Mouse (Mus musculus) urinary bladder, postnatal 36 days (tissue): ENCODE data around the gene Kdm7a.

Source experiments
- DNase-seq, 2 experiments: peaks; one replicate each; pipeline ENCODE4 v3.0.0; 2022; ENCODE audit warnings: low spot score in 2 of 2, mixed read lengths in 1 of 2

Kdm7a gene

GRCm38 (mm10) chr6:39205650-39206580, 674 bp downstream of the Kdm7a start:
- peak; percentile 31 to 40 for DNase-seq

- DNase-seq = peak; percentile 72 to 85
These were observed 1.4 kb downstream of the Kdm7a start for GRCm38 (mm10) chr6:39205064-39205649.

- no peak for DNase-seq
These were observed 2.1 kb downstream of the Kdm7a start for GRCm38 (mm10) chr6:39204444-39204843.

- DNase-seq = no peak
These were observed 3.4 kb downstream of the Kdm7a start for GRCm38 (mm10) chr6:39203236-39203635.

GRCm38 (mm10) chr6:39193006-39193405, 13.6 kb downstream of the Kdm7a start:
- DNase-seq = no peak

GRCm38 (mm10) chr6:39191518-39191917, 15.1 kb downstream of the Kdm7a start:
- DNase-seq = no peak

GRCm38 (mm10) chr6:39187227-39187626, 19.4 kb downstream of the Kdm7a start:
- no peak for DNase-seq

GRCm38 (mm10) chr6:39169089-39169488, 37.5 kb downstream of the Kdm7a start:
- DNase-seq = no peak

GRCm38 (mm10) chr6:39164891-39165290, 41.7 kb downstream of the Kdm7a start:
- DNase-seq = no peak

- DNase-seq = no peak
These were observed 44.6 kb downstream of the Kdm7a start for GRCm38 (mm10) chr6:39161975-39162374.

- DNase-seq = no peak
These were observed 60.5 kb downstream of the Kdm7a start for GRCm38 (mm10) chr6:39146041-39146440.

- DNase-seq = no peak
These were observed 74.0 kb downstream of the Kdm7a start for GRCm38 (mm10) chr6:39132556-39132955.

- DNase-seq = no peak
These were observed 75.1 kb downstream of the Kdm7a start for GRCm38 (mm10) chr6:39131480-39131879.

- no peak for DNase-seq
These were observed 81.9 kb downstream of the Kdm7a start for GRCm38 (mm10) chr6:39124719-39125118.

- no peak for DNase-seq
These were observed 85.9 kb downstream of the Kdm7a start for GRCm38 (mm10) chr6:39120685-39121084.

GRCm38 (mm10) chr6:39118456-39118881, 88.1 kb downstream of the Kdm7a start:
- no peak for DNase-seq

GRCm38 (mm10) chr6:39117584-39118455, 88.8 kb downstream of the Kdm7a start, which contains the start of gene Parp12:
Gene Parp12, minus strand, starts transcription at chr6:39118349.
- peak; percentile 73 to 84 for DNase-seq

- DNase-seq = no peak
These were observed 91.2 kb downstream of the Kdm7a start for GRCm38 (mm10) chr6:39115438-39115837.

- no peak for DNase-seq
These were observed 93.4 kb downstream of the Kdm7a start for GRCm38 (mm10) chr6:39113141-39113540.

- DNase-seq = no peak
These were observed 93.9 kb downstream of the Kdm7a start for GRCm38 (mm10) chr6:39112701-39113100.

GRCm38 (mm10) chr6:39106812-39107211, 99.8 kb downstream of the Kdm7a start:
- DNase-seq = no peak

- DNase-seq = no peak
These were observed 102.0 kb downstream of the Kdm7a start for GRCm38 (mm10) chr6:39104631-39105030.
